Mouse (Mus musculus): Measurements from ENCODE around the gene Wdr25. TPM values are rescaled to one million over a fixed set of nuclear protein-coding genes. Genes with fewer than 3 reads are reported as not detected.

The Wdr25 gene
- polyA plus RNA-seq, 1 experiment from 2014 or later = 6.8 TPM

- WGBS = 82% methylated on average over 8 of the region's 8 CpGs
- Histone ChIP-seq H3K36me3 (ENCODE audit: control insufficient read depth, insufficient read depth, low read length) (peaks cover 58% of the 10 kb centered on the region), H3K9me3 (ENCODE audit: control insufficient read depth, low read depth, low read length) (no peaks in the 10 kb centered on the region), H3K4me3 (ENCODE audit: low read depth, low read length) (no peak overlapping the region), H3K4me1 (ENCODE audit: control insufficient read depth, insufficient read depth, low read length) (0 out of 2 replicates have a peak, but pooled peaks cover 2% of the 10 kb centered on the region), H3K9ac (replicated peaks; ENCODE audit: low read depth, low read length) (no peak overlapping the region), H3K27ac (ENCODE audit: low read length) (no peak overlapping the region), H3K4me2 (replicated peaks; ENCODE audit: low read depth, low read length) (no peak overlapping the region), H3K27me3 (ENCODE audit: control insufficient read depth, insufficient read depth, low read length) (no peaks in the 10 kb centered on the region)
- no peak for ATAC-seq (ENCODE audit: insufficient number of reproducible peaks, insufficient read depth, low FRiP score, low read depth)
These were observed 10.7 kb upstream of the Wdr25 start for GRCm38 (mm10) chr12:108882776-108883175.

GRCm38 (mm10) chr12:108885906-108886305, 7.5 kb upstream of the Wdr25 start:
- Histone ChIP-seq H3K27me3 (ENCODE audit: control insufficient read depth, insufficient read depth, low read length) (no peaks in the 10 kb centered on the region), H3K4me1 (ENCODE audit: control insufficient read depth, insufficient read depth, low read length) (0 out of 2 replicates have a peak, but pooled peaks cover 2% of the 10 kb centered on the region), H3K36me3 (ENCODE audit: control insufficient read depth, insufficient read depth, low read length) (peaks cover 53% of the 10 kb centered on the region), H3K4me3 (ENCODE audit: low read depth, low read length) (no peak overlapping the region), H3K27ac (ENCODE audit: low read length) (no peak overlapping the region), H3K4me2 (replicated peaks; ENCODE audit: low read depth, low read length) (no peak overlapping the region), H3K9ac (replicated peaks; ENCODE audit: low read depth, low read length) (no peak overlapping the region), H3K9me3 (ENCODE audit: control insufficient read depth, low read depth, low read length) (no peaks in the 10 kb centered on the region)
- 97% methylated on average over 1 of the region's 1 CpGs for WGBS
- no peak for ATAC-seq (ENCODE audit: insufficient number of reproducible peaks, insufficient read depth, low FRiP score, low read depth)

- ATAC-seq (ENCODE audit: insufficient number of reproducible peaks, insufficient read depth, low FRiP score, low read depth) = peak; percentile 91
- H3K4me1 ChIP-seq (ENCODE audit: control insufficient read depth, insufficient read depth, low read length) = 0 out of 2 replicates have a peak, but pooled peaks cover 2% of the 10 kb centered on the region
- no peak overlapping the region for H3K4me3 ChIP-seq (ENCODE audit: low read depth, low read length)
- no peaks in the 10 kb centered on the region for H3K27me3 ChIP-seq (ENCODE audit: control insufficient read depth, insufficient read depth, low read length)
- 71% methylated on average over 4 of the region's 4 CpGs for WGBS
- peaks cover 53% of the 10 kb centered on the region for H3K36me3 ChIP-seq (ENCODE audit: control insufficient read depth, insufficient read depth, low read length)
- no peaks in the 10 kb centered on the region for H3K9me3 ChIP-seq (ENCODE audit: control insufficient read depth, low read depth, low read length)
- H3K4me2 ChIP-seq (replicated peaks; ENCODE audit: low read depth, low read length) = no peak overlapping the region
- peak overlapping the region; percentile 2; the same call in 1 of the 2 replicates for H3K27ac ChIP-seq (ENCODE audit: low read length)
- no peak overlapping the region for H3K9ac ChIP-seq (replicated peaks; ENCODE audit: low read depth, low read length)
These were observed 6.4 kb upstream of the Wdr25 start for GRCm38 (mm10) chr12:108887077-108887476.

GRCm38 (mm10) chr12:108888632-108889031, 4.8 kb upstream of the Wdr25 start:
- Histone ChIP-seq H3K4me1 (ENCODE audit: control insufficient read depth, insufficient read depth, low read length) (peaks cover 9% of the 10 kb centered on the region; the same call in 1 of the 2 replicates), H3K4me2 (replicated peaks; ENCODE audit: low read depth, low read length) (no peak overlapping the region), H3K27me3 (ENCODE audit: control insufficient read depth, insufficient read depth, low read length) (no peaks in the 10 kb centered on the region), H3K36me3 (ENCODE audit: control insufficient read depth, insufficient read depth, low read length) (peaks cover 38% of the 10 kb centered on the region), H3K27ac (ENCODE audit: low read length) (no peak overlapping the region), H3K9ac (replicated peaks; ENCODE audit: low read depth, low read length) (no peak overlapping the region), H3K4me3 (ENCODE audit: low read depth, low read length) (no peak overlapping the region), H3K9me3 (ENCODE audit: control insufficient read depth, low read depth, low read length) (no peaks in the 10 kb centered on the region)
- ATAC-seq (ENCODE audit: insufficient number of reproducible peaks, insufficient read depth, low FRiP score, low read depth) = no peak
- 82% methylated on average over 4 of the region's 4 CpGs for WGBS

GRCm38 (mm10) chr12:108893715-108894431, 442 bp downstream of the Wdr25 start, which contains the start of gene Wars:
Gene Wars, minus strand, starts transcription at chr12:108894174.
- Histone ChIP-seq H3K9me3 (ENCODE audit: control insufficient read depth, low read depth, low read length) (no peaks in the 10 kb centered on the region), H3K27ac (ENCODE audit: low read length) (peak within 1 kb of the TSS; percentile 48), H3K9ac (replicated peaks; ENCODE audit: low read depth, low read length) (peak within 1 kb of the TSS; percentile 71), H3K36me3 (ENCODE audit: control insufficient read depth, insufficient read depth, low read length) (no peaks in the 10 kb centered on the region), H3K4me2 (replicated peaks; ENCODE audit: low read depth, low read length) (peak within 1 kb of the TSS; percentile 92), H3K4me1 (ENCODE audit: control insufficient read depth, insufficient read depth, low read length) (peaks cover 7% of the 10 kb centered on the region; the same call in 1 of the 2 replicates), H3K4me3 (ENCODE audit: low read depth, low read length) (peak within 1 kb of the TSS; percentile 94), H3K27me3 (ENCODE audit: control insufficient read depth, insufficient read depth, low read length) (no peaks in the 10 kb centered on the region)
- WGBS = under 1% methylated on average over 58 of the region's 58 CpGs
- ATAC-seq (ENCODE audit: insufficient number of reproducible peaks, insufficient read depth, low FRiP score, low read depth) = peak; percentile 100

- Histone ChIP-seq H3K4me3 (ENCODE audit: low read depth, low read length) (peak overlapping the region; percentile 94), H3K9me3 (ENCODE audit: control insufficient read depth, low read depth, low read length) (no peaks in the 10 kb centered on the region), H3K4me2 (replicated peaks; ENCODE audit: low read depth, low read length) (peak overlapping the region; percentile 91), H3K27ac (ENCODE audit: low read length) (peak overlapping the region; percentile 48), H3K4me1 (ENCODE audit: control insufficient read depth, insufficient read depth, low read length) (peaks cover 7% of the 10 kb centered on the region; the same call in 1 of the 2 replicates), H3K36me3 (ENCODE audit: control insufficient read depth, insufficient read depth, low read length) (no peaks in the 10 kb centered on the region; the same call in 1 of the 2 replicates), H3K9ac (replicated peaks; ENCODE audit: low read depth, low read length) (peak overlapping the region; percentile 71), H3K27me3 (ENCODE audit: control insufficient read depth, insufficient read depth, low read length) (no peaks in the 10 kb centered on the region)
- peak; percentile 19; the same call in 1 of the 2 replicates for ATAC-seq (ENCODE audit: insufficient number of reproducible peaks, insufficient read depth, low FRiP score, low read depth)
- WGBS = 1% methylated on average over 7 of the region's 7 CpGs
These were observed 993 bp downstream of the Wdr25 start for GRCm38 (mm10) chr12:108894432-108894816.

- WGBS = 65% methylated on average over 3 of the region's 3 CpGs
- ATAC-seq (ENCODE audit: insufficient number of reproducible peaks, insufficient read depth, low FRiP score, low read depth) = no peak
These were observed 2.6 kb downstream of the Wdr25 start for GRCm38 (mm10) chr12:108896006-108896405.

GRCm38 (mm10) chr12:108901346-108901745, 7.9 kb downstream of the Wdr25 start:
- no peak overlapping the region for H3K9ac ChIP-seq (replicated peaks; ENCODE audit: low read depth, low read length)
- no peak overlapping the region for H3K4me2 ChIP-seq (replicated peaks; ENCODE audit: low read depth, low read length)
- no peaks in the 10 kb centered on the region; the same call in 1 of the 2 replicates for H3K36me3 ChIP-seq (ENCODE audit: control insufficient read depth, insufficient read depth, low read length)
- H3K27me3 ChIP-seq (ENCODE audit: control insufficient read depth, insufficient read depth, low read length) = no peaks in the 10 kb centered on the region
- no peak overlapping the region for H3K4me3 ChIP-seq (ENCODE audit: low read depth, low read length)
- peaks cover 19% of the 10 kb centered on the region; the same call in 1 of the 2 replicates for H3K4me1 ChIP-seq (ENCODE audit: control insufficient read depth, insufficient read depth, low read length)
- WGBS = 13% methylated on average over 5 of the region's 5 CpGs
- H3K9me3 ChIP-seq (ENCODE audit: control insufficient read depth, low read depth, low read length) = no peaks in the 10 kb centered on the region
- H3K27ac ChIP-seq (ENCODE audit: low read length) = peak overlapping the region; percentile 82
- peak; percentile 76; the same call in 1 of the 2 replicates for ATAC-seq (ENCODE audit: insufficient number of reproducible peaks, insufficient read depth, low FRiP score, low read depth)

More at GRCm38 (mm10) chr12:108896006-108896405, 2.6 kb downstream of the Wdr25 start:
- Histone ChIP-seq H3K4me3 (ENCODE audit: low read depth, low read length) (no peak overlapping the region), H3K36me3 (ENCODE audit: control insufficient read depth, insufficient read depth, low read length) (no peaks in the 10 kb centered on the region; the same call in 1 of the 2 replicates), H3K9ac (replicated peaks; ENCODE audit: low read depth, low read length) (no peak overlapping the region), H3K9me3 (ENCODE audit: control insufficient read depth, low read depth, low read length) (no peaks in the 10 kb centered on the region), H3K27me3 (ENCODE audit: control insufficient read depth, insufficient read depth, low read length) (no peaks in the 10 kb centered on the region), H3K27ac (ENCODE audit: low read length) (no peak overlapping the region), H3K4me2 (replicated peaks; ENCODE audit: low read depth, low read length) (no peak overlapping the region), H3K4me1 (ENCODE audit: control insufficient read depth, insufficient read depth, low read length) (peaks cover 10% of the 10 kb centered on the region; the same call in 1 of the 2 replicates)
